Mouse (Mus musculus) brain, embryonic 14.5 days (tissue): ENCODE measurements at regions not wholly inside any gene's neighbourhood (a gene's known extent, or its start where the extent isn't known, plus 50 kb on each side); places are given as distances from the start of the nearest gene placed in this dataset.

Source experiments
- CTCF ChIP-seq: fragments of 200-500 bp; IDR thresholded peaks from 2 replicates; pipeline ENCODE4 v1.5.1; 2012; ENCODE audit warnings: inconsistent platforms, mild to moderate bottlenecking, moderate library complexity, borderline replicate concordance; ENCODE audit not compliant: insufficient read depth, insufficient read length; ENCODE audit errors: extremely low read depth
- POLR2A ChIP-seq: fragments of 200-500 bp; IDR thresholded peaks from 2 replicates; pipeline ENCODE4 v1.6.1; 2012; ENCODE audit warnings: mild to moderate bottlenecking, inconsistent platforms, borderline replicate concordance; ENCODE audit not compliant: poor library complexity, insufficient read depth, insufficient read length, severe bottlenecking; ENCODE audit errors: extremely low read depth

DNA sequence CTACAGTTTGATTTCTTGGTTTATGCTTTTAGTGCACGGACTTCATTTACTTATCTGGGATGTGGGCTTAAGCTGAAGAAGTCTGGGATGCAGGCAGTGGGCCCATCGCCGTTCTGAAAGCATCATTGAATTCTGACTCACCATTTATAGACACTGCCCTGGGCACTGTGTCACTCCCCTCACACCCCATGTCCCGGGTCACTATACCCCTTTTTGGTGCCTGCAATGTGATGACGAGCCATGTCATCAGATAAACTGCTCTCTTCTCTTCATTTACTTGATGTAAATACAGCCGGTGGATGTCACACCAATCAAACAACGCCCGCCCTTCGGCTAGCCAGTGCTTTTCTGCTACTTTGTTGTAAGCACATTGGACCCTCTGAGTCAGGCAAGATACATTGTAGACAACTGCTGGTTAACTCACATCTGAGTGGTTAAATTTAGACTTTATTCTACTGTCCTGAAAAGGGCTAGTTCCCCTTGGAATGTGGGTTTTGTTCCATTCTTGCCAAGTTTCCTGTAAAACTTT is 80.5 kb downstream of the Gm21962 start:
- TF ChIP-seq POLR2A = no peak
- TF ChIP-seq CTCF = no peak
